Mouse (Mus musculus) gastrocnemius, postnatal 4 days (tissue): ENCODE measurements around the gene Ctcf. TPM values are rescaled to one million over a fixed set of nuclear protein-coding genes. Genes with fewer than 3 reads are reported as not detected.

Source experiments
- DNase-seq, 2 experiments: peaks; one replicate each; pipeline ENCODE4 v3.0.0; 2021 to 2022; ENCODE audit warnings: low spot score in 2 of 2, mixed read lengths in 2 of 2
- microRNA-seq: library from miRNA; unstranded; fragments of <30 nt; microRNA quantifications from one replicate; pipeline ENCODE4 v1.2.0, GENCODE M21; 2021
- total RNA-seq, 2 experiments: library from RNA; stranded (reverse); gene quantifications; 2 replicates each; pipeline ENCODE4 v1.2.3; 2021

Gene Ctcf
- total RNA-seq, 2 experiments from 2014 or later = 57.4 to 58.4 TPM

DNA sequence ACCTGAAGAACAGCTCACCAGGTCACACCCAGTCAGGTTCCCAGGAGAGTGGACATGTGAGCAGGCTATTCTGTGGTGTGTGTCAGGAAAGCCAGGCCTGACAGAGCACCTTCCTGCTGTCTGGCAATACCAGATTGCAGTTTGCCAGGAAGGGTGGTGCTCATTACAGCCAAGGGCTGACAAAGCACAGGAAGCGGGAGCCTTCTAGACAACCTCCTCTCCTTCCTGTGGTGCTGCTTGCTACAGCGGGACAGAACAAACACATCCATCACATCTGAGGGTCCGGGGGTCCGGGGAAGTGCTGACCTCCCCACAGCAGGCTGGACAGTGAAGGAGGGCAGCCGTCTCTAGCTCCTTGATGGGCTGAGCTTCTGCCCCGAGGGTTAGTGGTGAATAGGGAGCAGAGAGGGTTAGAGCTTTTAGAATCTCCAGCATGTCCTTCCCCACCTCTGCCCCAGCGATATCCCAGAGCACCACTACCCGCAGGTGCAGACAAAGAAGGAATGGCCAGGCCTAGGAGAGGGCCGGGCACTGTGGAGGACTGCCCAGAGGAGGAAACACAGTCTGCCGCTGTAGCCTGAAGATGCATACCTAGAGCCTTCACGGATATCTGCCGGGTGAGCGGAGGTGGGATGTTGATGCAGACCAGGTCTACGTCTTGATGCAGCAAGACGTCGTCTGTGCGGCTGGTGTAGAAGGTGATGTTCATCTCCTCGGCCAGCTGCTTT lies 91.2 kb downstream of the Ctcf start:
- DNase-seq = no peak

DNA sequence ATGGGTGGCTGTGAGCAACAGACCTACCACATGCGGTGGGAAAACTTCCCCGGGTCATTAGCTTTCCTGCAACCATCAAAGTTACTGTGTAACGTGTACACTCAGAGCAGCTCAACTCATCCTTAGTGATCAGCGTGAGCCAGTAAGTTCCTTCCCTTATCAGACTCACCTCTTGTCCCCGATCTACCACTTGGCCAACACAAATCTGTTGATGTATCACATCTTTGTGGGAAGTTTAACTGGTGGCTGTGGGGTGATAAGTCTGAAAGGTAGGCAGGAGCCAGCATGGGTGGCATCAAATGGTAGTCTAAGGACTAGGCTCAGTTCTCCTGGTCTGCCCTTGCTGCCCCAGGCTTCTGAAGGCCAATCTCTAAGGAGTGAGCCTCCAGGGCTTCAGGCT lies 95.8 kb downstream of the Ctcf start:
- no peak for DNase-seq

Small RNAs within 50 kb of the gene (microRNA-seq; reads per million reads assigned to microRNA genes)
- 0.63 reads per million for gene Mir1966

Other genes starting within 250 kb of the Ctcf start
- gene Kctd19, start 223.1 kb upstream of the Ctcf start, total RNA-seq = not detected
- gene Lrrc36, start 223.0 kb upstream of the Ctcf start, total RNA-seq = 1 to 10 TPM; 1.6 to 1.7 TPM
- gene Tppp3, start 165.0 kb upstream of the Ctcf start, total RNA-seq = 100 to 1,000 TPM; 527 to 572 TPM
- gene Zdhhc1, start 139.7 kb upstream of the Ctcf start, total RNA-seq = 10 to 100 TPM; 21.0 to 21.6 TPM
- 10 to 100 TPM; 13.3 to 14.8 TPM for gene Hsd11b2, start 117.8 kb upstream of the Ctcf start, total RNA-seq
- gene Atp6v0d1, start 70.5 kb upstream of the Ctcf start, total RNA-seq = 10 to 100 TPM; 71.8 to 71.9 TPM
- 10 to 100 TPM; 31.9 to 32.4 TPM for gene Ripor1, start 31.3 kb upstream of the Ctcf start, total RNA-seq
- under 1 TPM in 1 of 2 experiments, not detected in 1; 0.59 TPM for gene Agrp, start 825 bp downstream of the Ctcf start, total RNA-seq
- under 1 TPM; 0.26 to 0.74 TPM for gene Carmil2, start 49.7 kb downstream of the Ctcf start, total RNA-seq
- gene Acd, start 64.5 kb downstream of the Ctcf start, total RNA-seq = 10 to 100 TPM; 23.1 to 24.0 TPM
- gene Pard6a, start 64.6 kb downstream of the Ctcf start, total RNA-seq = 1 to 10 TPM; 7.4 to 7.5 TPM
- not detected for gene 4933405L10Rik, start 71.1 kb downstream of the Ctcf start, total RNA-seq
- gene Enkd1, start 71.6 kb downstream of the Ctcf start, total RNA-seq = 1 to 10 TPM; 4.4 to 5.1 TPM
- 1 to 10 TPM; 5.2 to 6.0 TPM for gene Gfod2, start 122.1 kb downstream of the Ctcf start, total RNA-seq
- gene Ranbp10, start 190.8 kb downstream of the Ctcf start, total RNA-seq = 10 to 100 TPM; 28.6 to 32.3 TPM
- gene Tsnaxip1, start 191.2 kb downstream of the Ctcf start, total RNA-seq = under 1 TPM; 0.74 to 0.75 TPM
- 10 to 100 TPM; 11.5 to 12.9 TPM for gene Cenpt, start 216.7 kb downstream of the Ctcf start, total RNA-seq
- 10 to 100 TPM; 37.5 to 39.2 TPM for gene Thap11, start 218.6 kb downstream of the Ctcf start, total RNA-seq
- 10 to 100 TPM; 78.1 to 89.5 TPM for gene Nutf2, start 224.0 kb downstream of the Ctcf start, total RNA-seq
- 10 to 100 TPM; 38.8 to 44.5 TPM for gene Edc4, start 244.3 kb downstream of the Ctcf start, total RNA-seq